Mouse (Mus musculus): Measurements from ENCODE around the gene 4931428F04Rik.

DNA sequence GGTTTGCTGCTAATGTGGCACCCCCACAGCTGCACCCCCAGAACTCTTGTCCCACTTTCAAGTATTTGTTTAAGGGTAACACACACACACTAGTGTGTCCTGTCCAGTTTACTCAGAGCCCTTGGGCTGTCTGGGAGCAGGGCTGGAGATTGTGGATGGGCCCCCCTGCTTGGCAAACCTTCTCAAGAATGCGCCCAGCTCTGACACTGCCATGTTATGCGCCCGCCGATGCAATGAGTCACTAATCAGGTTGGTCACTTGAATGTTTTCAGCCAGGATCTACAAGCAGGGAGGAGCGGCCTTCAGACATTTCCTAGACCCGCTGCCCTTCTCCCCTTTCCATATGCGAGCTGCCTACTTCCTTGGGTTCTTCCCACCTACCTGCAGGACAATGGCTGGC lies 2.8 kb upstream of the 4931428F04Rik start:
- TF ChIP-seq CTCF (IDR thresholded peaks at IDR 0.05; ENCODE audit: insufficient read depth, low read length) (no peak), POLR2A (IDR thresholded peaks at IDR 0.05; ENCODE audit: borderline replicate concordance, extremely low read depth, low read depth, low read length) (no peak)
